Mouse (Mus musculus) kidney, embryonic 15.5 days (tissue): ENCODE measurements around the gene Atp7a. TPM values are rescaled to one million over a fixed set of nuclear protein-coding genes. Genes with fewer than 3 reads are reported as not detected.

Experiments used
- polyA plus RNA-seq: library from polyadenylated mRNA; unstranded; fragments of >200 nt; fragmentation: Nextera tagmentation; extraction: Ambion mirVana; gene quantifications from 2 replicates; pipeline ENCODE4 v1.2.1, GENCODE M21; 2015

Atp7a gene
- polyA plus RNA-seq, 1 experiment from 2014 or later, result 29.3 TPM

Other genes with a start within 250 kb of the Atp7a start
- 207 and 209 TPM in 2 replicates for gene Atrx, start 97.9 kb upstream of the Atp7a start, polyA plus RNA-seq
- 69.7 and 69.9 TPM in 2 replicates for gene Magt1, start 15.4 kb upstream of the Atp7a start, polyA plus RNA-seq
- 459 and 491 TPM in 2 replicates for gene Cox7b, start 11.6 kb upstream of the Atp7a start, polyA plus RNA-seq
- 0.48 and 0.70 TPM in 2 replicates for gene Tlr13, start 115.9 kb downstream of the Atp7a start, polyA plus RNA-seq
- 363 and 376 TPM in 2 replicates for gene Pgk1, start 159.8 kb downstream of the Atp7a start, polyA plus RNA-seq
- 10.5 and 10.6 TPM in 2 replicates for gene Taf9b, start 193.9 kb downstream of the Atp7a start, polyA plus RNA-seq
- not detected in 2 replicates for gene Fnd3c2, start 228.1 kb downstream of the Atp7a start, polyA plus RNA-seq